Mouse (Mus musculus) cerebellum, adult (tissue): ENCODE measurements at regions not wholly inside any gene's neighbourhood (a gene's known extent, or its start where the extent isn't known, plus 50 kb on each side); places are given as distances from the start of the nearest gene placed in this dataset.

Experiments used
- ATAC-seq: cut with Nextera tagmentation; 2 replicates; pipeline ENCODE4 v1.9.2; 2017; ENCODE audit warnings: mild to moderate bottlenecking, moderate library complexity, mixed read lengths; ENCODE audit not compliant: insufficient number of reproducible peaks, low FRiP score, low TSS enrichment

- no peak for ATAC-seq
Measured at GRCm38 (mm10) chr19:21214253-21214652, 57.8 kb upstream of the Zfand5 start.

GRCm38 (mm10) chr19:21193461-21193860 is 78.6 kb upstream of the Zfand5 start:
- ATAC-seq, result no peak

- no peak for ATAC-seq
Measured at GRCm38 (mm10) chr19:21192576-21192975, 79.5 kb upstream of the Zfand5 start.

GRCm38 (mm10) chr19:21189216-21189615 is 82.9 kb upstream of the Zfand5 start:
- ATAC-seq, result no peak

- no peak for ATAC-seq
Measured at GRCm38 (mm10) chr19:21186656-21187055, 85.4 kb upstream of the Zfand5 start.

- no peak for ATAC-seq
Measured at GRCm38 (mm10) chr19:21186016-21186415, 86.1 kb upstream of the Zfand5 start.

- no peak for ATAC-seq
Measured at GRCm38 (mm10) chr19:21183028-21183427, 89.0 kb upstream of the Zfand5 start.

GRCm38 (mm10) chr19:21179886-21180285 is 92.2 kb upstream of the Zfand5 start:
- ATAC-seq, result no peak

- ATAC-seq, result no peak
Measured at GRCm38 (mm10) chr19:21175426-21175831, 96.6 kb upstream of the Zfand5 start.

GRCm38 (mm10) chr19:21174636-21175035 is 97.4 kb upstream of the Zfand5 start:
- ATAC-seq, result no peak

- ATAC-seq, result no peak
Measured at GRCm38 (mm10) chr19:21173896-21174483, 98.1 kb upstream of the Zfand5 start.

- no peak for ATAC-seq
Measured at GRCm38 (mm10) chr19:21171191-21171590, 100.9 kb upstream of the Zfand5 start.

- no peak for ATAC-seq
Measured at GRCm38 (mm10) chr19:21170785-21171184, 101.3 kb upstream of the Zfand5 start.

GRCm38 (mm10) chr19:21166939-21167338 is 105.1 kb upstream of the Zfand5 start:
- ATAC-seq, result no peak

GRCm38 (mm10) chr19:21166465-21166860 is 105.6 kb upstream of the Zfand5 start:
- ATAC-seq, result no peak

- ATAC-seq, result no peak
Measured at GRCm38 (mm10) chr19:21165763-21166464, 106.2 kb upstream of the Zfand5 start.

- ATAC-seq, result no peak
Measured at GRCm38 (mm10) chr19:21163978-21164377, 108.1 kb upstream of the Zfand5 start.

- ATAC-seq, result no peak
Measured at GRCm38 (mm10) chr19:21160946-21161345, 111.1 kb upstream of the Zfand5 start.

GRCm38 (mm10) chr19:21159189-21160137 is 112.6 kb upstream of the Zfand5 start:
- no peak for ATAC-seq

GRCm38 (mm10) chr19:21154162-21154561 is 117.9 kb upstream of the Zfand5 start:
- no peak for ATAC-seq

GRCm38 (mm10) chr19:21152027-21152426 is 120.1 kb upstream of the Zfand5 start:
- peak; percentile 90 for ATAC-seq
